Mouse (Mus musculus) adrenal gland, postnatal 10 days (tissue): Measurements from ENCODE around the gene Galnt12. TPM values are rescaled to one million over a fixed set of nuclear protein-coding genes. Genes with fewer than 3 reads are reported as not detected.
"Not testable (repeated sequence)": the region's sequence is repeated elsewhere in the genome, so short reads cannot be mapped to it uniquely, and the experiment has no call there.

Source experiments
- DNase-seq: peaks from one replicate; pipeline ENCODE4 v3.0.0; 2021; ENCODE audit warnings: mixed read lengths
- long read RNA-seq, 2 experiments: library from polyadenylated mRNA; stranded (forward); transcript quantifications; one replicate each; pipeline ENCODE4 v2.0.0; 2021
- total RNA-seq, 2 experiments: library from RNA; stranded (reverse); gene quantifications; 2 replicates each; pipeline ENCODE4 v1.2.3; 2021

The Galnt12 gene
- total RNA-seq: 1 to 10 TPM; 1.1 to 2.2 TPM
- long read RNA-seq, experiment 1, partial matches to known transcripts: 0 of 4 reads
- long read RNA-seq, experiment 1, other reads (novel, unspliced or antisense): 1 of 4 reads
- long read RNA-seq, experiment 2, partial matches to known transcripts: 1 of 2 reads
- long read RNA-seq, experiment 2, other reads (novel, unspliced or antisense): 0 of 2 reads

DNA sequence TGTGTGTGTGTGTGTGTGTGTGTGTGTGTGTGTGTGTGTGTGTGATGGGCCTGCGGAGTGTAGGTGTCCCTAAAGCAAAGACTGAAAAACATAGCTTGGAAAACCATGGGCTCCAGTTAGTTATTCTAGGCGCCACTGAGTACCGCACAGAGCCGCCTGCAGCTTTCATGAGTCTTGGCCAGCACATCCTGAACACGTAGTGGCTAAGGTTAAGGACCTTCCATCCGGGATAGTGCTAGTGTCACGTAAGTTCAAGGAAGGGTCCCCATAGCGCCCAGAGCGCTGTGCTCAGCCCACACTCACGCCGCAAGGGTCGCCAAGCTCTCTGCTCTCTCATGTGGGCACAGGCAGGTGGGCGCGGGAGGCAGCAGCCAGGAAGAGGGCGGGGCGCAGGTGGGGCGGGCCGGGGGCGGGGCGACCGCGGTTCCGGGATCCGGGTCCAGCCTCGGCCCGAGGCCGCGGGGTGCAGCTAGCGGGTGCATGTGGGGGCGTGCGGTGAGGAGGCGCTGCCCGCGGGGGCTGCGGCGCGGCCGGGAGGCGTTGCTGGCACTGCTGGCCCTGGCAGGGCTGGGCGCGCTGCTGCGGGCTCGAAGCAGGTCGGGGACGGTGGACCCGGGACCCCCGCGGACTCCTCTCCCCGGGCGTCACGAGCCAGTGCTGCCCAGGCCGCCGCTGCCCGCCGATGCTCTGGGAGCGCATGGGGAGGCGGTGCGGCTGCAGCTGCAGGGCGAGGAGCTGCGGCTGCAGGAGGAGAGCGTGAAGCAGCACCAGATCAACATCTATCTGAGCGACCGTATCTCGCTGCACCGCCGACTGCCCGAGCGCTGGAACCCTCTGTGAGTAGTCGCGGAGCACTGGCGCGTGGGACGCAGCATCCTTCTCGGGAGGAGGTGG is at the start of gene Galnt12:
Galnt12 (plus strand) TSS at position 417 of the 894 bp plus-strand sequence.
- DNase-seq: peak; percentile 30

DNA sequence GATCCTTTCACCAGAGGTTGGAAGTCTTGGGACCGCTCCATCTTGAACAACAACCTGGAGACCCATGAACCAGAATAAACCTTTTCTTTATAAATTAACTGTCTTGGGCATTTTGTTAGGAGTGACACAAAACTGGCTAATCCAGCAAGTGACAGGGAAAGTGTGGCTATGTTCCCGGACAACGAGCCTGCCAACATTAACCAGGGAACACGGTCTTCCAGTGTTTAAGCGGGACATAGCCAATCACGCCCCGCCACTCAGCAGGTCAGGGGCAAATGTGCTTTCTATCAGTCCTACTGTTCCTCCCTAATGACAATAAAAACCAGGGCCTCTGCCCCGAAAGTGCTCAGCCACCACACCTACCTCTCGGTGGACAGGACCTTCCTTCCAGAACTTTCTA is 47.8 kb upstream of the Galnt12 start:
- no peak for DNase-seq

DNA sequence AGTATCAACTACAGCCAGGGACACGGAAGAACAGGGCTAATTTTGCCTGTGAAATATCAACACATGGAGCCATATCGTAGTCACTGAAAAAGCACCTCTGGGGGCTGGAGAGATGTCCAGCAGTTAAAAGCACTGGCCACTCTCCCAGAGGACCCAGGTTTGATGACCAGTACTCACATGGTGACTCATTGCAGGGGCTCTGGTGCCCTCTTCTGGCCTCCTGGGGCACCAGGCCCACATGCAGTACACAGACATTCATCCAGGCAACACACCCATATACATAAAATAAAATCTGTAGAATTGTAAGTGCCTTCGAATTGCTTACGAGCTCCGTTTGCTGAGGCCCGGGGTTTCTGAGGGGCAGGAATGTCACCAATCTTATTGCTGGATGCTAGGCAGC is 44.7 kb upstream of the Galnt12 start:
- DNase-seq: no peak

DNA sequence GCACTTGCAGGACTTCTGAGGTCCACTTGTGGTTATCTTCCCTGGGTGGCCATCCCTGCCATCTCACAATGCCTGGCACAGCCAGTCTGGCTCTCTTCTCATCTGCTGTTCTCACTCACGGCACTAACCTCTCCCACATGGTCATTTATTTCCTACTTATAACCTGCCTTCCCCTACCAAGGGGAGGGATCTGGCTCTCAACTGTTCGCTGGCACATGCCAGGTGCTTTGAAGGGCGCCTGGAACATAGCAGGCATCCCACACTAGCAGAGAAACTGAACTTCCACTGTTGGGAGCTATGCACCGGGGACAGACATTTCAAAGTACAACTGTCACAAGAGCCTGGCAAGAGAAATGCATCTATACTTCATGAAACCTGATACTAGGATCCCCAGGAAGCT is 43.9 kb upstream of the Galnt12 start:
- DNase-seq: no peak

DNA sequence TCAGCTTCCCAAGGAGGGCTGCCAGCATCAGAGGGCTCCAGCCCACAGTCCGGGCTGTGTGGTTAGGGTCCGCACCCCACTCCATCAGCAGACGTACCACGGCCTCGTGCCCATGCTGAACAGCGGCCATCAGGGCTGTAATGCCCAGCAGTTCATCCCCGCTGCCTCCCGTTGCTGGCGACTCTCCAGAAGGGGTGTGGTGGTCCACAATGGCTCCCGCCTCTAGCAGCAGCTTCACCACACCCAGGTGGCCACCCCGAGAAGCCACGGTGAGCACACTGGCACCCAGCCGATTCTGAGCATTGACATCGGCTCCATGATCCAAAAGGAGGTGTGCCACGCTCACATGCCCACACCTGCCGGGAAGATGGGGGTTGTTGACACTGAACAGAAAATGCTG is 42.5 kb upstream of the Galnt12 start:
- peak; percentile 1 for DNase-seq

DNA sequence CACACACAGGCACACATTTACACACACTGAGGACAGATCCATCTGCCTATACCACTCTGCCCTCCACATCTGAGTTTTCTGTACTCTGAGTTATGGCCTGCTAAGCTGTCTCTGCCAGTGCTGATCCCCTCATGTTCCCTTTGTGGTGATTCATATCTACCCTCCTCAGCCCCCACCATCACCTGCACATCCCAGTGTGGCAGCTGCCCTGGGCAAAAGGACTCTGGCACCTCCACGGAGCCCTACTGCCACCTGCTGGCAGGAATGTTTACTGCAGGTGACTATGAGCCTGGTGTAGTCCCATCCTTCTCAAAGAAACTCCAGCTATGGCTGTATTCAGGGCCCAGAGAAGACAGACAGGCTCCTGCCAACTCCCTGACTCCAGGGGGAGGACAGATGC is 41.5 kb upstream of the Galnt12 start:
- DNase-seq: peak; percentile 94

DNA sequence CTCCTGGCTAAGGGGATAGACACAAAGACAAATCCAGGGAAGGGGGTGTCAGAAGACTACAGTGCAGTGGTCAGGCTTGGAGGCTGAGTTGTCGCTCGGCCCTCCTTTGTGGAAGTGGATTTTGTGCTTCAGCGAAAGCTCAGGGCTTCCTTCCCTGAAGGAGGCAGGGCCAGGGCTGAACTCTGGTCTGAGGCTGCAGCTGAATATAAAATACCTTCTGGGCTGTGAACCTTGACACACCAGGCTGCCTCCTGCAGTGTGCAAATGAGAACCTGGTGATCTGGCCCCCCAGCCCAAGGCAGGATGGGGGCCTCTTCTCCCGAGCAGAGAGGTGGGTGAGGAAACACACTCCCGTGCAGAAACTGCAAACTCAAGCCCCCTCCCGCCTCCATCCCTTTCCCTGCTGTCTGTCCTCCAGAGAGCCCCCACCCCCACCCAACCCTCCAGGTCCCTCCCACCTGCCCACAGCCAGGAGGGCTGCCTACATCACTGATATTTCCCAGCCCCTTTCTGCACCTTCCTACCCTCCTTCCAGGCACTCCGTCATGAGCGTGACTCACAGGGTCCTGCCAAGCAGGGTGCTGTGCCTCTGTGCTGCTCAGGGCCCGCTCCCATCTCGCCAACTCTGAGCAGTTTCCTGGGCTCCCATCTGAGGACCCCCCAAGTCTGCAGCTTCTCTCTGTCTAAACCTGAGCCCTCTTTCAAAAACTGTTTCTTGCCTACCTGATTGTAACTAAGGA is 40.9 kb upstream of the Galnt12 start:
- DNase-seq: no peak

DNA sequence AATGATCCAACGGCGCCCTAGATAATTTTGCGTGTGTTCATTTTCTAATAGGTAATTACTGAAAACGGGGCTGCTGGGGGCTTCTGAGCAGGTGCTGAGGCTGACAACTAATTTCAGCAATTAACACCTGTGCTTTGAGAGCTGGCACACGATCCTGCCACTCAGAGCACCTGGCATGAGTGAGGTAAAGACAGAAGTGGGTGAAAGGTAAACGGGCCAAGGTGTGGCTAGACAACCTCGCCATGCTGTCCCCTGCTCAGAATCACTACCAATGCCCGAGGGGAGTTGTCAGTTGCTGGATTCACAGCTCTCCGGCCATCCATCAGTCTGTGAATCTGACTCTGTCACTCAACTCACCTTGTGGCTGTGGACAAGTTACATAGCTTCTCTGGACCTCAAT is 39.8 kb upstream of the Galnt12 start:
- DNase-seq: no peak

DNA sequence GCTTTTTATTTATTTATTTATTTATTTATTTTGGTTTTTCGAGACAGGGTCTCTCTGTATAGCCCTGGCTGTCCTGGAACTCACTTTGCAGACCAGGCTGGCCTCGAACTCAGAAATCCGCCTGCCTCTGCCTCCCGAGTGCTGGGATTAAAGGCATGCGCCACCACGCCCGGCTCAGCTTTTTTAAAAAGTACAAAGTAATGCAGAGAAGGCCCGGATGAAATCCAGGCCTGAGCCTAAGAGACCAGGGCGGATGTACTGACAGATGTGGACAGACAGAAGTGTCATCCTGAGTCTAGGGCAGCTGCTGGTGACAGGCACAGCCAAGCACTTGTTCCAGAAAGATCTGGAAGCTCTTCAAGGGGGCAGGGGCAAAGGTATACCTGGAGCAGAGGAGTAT is 36.5 kb upstream of the Galnt12 start:
- DNase-seq: not testable (repeated sequence)

DNA sequence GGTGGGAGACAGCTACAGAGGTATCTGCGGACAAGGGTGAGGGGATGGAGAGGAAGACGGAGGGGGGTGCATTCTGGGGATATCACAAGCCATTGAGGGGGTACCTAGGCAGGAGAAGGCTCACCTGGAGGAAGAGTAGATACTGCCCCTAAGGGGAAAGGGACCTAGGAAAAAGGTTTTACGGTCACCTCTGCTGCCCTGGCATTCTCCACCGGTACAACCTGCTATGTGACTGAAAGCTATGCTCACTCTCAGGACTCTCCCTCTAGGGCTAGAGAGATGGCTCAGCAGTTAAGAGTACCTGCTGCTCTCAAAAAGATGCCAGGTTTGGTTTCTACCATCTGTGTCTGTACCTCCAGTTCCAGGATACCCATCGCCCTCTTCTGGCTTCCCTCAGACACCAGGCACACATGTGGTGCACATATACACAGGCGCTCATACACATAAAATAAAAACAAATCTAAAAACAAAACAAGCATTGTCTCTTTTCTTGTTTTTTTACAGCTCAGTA is 36.1 kb upstream of the Galnt12 start:
- no peak for DNase-seq

DNA sequence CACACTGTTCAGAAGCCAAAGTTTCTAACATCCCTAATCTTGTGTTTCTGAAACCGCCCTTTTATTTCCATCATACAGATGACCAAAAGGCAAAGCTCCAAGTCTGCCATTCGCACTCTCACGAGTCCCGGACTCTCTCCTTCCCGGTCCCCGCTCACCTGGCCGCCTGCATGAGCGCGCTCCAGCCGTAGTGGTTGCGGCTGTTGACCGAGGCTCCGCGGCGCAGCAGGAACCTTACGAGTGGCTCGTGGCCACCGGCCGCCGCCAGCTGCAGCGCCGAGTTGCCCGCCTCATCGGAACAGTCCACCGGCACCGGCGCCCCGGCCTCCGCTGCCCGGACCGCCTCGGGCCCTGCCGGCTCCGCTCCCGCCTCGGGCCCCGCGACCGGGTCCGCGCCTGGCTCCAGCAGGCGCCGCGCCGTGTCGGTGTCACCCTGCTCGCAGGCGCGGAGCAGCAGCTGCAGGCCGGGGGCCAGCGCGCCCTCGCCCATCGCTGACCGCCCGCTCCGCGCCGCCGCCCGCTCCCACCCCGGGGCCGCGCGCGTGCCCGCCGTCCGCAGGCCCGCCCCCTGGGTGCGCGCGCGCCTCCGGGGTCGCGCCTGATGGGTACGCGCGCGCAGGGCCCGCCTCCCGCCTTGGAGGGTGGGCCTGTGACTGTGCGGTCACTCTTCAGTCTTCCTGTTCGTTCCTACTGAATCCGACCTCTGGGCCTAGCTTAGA is 34.8 kb upstream of the Galnt12 start, which contains the start of gene Anks6:
Anks6 (minus strand) TSS at position 637 of the 719 bp plus-strand sequence.
- peak; percentile 86 for DNase-seq

DNA sequence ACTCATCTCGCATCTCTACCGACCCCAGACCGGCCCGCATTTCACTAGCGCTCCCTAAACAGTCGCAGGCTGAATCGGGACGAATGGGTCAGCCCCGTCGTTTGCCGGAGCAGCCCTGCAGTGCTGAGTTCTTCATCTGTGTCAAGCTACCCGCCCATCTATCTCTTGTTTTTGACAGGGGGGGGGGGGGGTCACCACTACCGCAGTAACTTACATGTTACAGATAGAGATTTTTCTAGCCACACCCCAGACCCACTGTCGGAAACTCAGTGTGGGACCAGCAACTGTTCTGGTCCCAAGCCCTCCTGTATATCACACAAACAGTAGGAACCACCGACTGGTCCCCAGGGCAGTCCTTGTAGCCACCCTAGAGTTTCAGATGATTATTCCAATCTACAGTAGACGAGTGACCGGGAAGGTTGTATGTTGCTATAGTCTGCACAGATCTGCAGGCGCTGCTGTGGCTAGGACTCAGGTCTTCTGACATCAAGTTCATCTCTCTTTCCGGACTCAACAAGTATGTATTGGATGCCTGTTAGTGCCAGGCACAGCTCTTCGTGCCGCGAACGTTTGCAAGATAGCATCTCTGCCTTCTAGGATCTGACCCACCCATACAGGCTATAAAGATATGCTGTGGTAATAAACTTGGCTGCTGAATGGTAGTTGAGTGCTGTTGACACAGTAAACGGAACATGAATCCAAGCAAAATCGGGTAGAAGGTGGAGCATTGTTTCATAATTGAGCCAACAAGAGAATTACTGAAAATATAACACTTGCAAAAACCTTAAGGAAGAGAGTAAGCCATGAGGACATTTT is 34.0 kb upstream of the Galnt12 start:
- DNase-seq: no peak

DNA sequence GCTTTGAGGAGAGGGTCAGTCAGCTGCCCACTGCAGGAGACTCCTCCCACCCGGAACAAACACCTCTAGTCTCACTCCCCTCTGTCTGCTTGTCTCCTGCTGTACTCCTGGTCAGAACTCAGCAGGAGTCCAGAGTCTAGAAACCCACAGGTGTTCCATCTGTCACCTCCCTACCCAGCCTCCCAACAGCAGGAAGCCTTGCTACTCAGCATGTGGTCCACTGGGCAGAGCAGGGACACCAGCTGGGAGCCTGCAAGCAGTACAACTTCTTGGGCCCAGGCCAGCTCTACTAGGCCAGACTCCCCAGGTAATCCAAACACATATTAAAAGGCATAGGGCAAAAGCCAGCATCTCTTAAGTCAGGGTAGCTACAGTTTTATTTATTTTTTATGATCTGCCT is 30.8 kb upstream of the Galnt12 start:
- no peak for DNase-seq

DNA sequence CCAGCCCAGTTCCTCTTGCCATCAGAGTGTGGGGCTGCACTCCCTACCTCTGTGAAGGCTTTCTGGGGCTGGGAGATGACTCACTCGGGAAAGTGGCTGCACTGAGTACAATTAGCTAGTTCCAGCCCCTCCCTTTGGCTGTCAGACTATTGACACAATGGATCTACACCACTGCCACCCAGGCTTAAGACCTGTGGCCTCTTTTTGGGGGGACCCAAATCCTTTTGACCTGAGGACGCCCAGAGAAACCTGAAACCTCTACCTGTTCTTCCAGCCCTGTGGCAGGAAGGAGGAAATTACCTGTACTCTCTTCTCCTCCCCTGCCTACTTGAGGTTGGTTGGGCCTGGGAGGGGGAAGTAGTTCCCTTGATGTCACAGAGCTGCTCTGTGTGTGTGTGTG is 16.7 kb upstream of the Galnt12 start:
- no peak for DNase-seq

DNA sequence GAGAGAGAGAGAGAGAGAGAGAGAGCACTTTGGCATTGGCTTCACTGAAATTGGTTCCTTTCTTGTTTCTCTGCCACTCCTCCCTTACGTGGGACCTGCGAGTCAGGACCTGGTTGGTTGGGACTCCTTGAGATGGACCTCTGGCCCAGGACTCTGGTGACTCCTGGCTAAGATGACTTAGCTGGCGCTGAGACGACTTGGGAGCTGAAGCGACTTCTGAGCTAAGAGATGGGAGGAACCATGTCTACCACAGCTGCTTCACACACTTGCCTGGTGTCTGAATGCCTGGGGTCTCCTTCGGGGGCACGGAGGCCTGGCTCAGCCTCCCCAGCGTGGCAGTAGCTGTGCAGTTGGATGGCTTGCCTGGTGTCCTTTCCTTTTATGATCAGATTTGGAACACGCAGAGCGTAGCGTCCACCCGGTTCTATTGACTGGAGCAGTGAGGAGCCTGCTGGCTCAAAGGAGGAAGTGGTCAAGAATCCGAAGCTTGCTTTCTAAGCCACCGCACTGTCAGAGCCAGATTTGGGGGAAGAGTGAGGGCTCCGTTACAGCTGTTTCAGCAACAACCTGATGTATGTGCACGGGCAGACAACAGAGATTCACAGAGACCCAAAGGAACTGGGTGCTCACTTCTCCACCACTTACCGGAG is 11.6 kb upstream of the Galnt12 start:
- DNase-seq: no peak

DNA sequence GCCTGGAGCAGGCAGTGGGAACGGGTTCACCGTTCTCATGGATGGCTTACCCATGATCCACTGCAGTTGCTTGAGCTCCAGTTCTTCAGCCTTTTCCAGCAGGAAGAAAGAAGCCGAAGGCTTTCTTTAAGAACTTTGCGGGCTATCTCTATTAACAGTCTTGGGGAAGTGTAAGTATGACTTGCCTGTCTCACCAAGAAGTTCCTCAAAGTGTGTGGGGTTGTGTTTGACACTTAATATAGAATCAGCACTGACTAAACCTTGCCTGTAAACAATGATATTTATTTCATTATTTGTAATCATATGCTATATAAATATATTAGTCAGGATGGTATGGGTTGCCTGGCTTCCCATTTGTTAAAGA is 11.1 kb upstream of the Galnt12 start:
- DNase-seq: no peak

DNA sequence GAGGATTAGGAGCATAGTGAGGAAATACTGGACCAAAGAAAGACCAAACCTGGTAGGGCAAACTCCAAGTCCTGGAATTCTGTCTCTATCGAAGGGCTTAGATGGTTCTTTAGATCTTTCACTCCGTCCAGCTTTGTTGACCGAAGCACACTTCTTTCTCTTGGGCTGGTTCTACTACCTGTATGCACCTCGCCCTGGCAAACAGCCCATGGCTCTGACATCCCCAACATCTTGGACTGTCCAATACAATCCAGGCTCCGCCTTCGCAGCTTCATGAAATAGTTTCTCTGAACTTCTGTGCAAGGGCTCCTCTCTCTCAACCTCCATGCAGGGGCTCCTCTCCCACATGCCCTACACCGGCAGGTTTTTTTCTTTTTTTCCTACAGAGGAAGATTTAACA is 7.9 kb upstream of the Galnt12 start:
- no peak for DNase-seq

DNA sequence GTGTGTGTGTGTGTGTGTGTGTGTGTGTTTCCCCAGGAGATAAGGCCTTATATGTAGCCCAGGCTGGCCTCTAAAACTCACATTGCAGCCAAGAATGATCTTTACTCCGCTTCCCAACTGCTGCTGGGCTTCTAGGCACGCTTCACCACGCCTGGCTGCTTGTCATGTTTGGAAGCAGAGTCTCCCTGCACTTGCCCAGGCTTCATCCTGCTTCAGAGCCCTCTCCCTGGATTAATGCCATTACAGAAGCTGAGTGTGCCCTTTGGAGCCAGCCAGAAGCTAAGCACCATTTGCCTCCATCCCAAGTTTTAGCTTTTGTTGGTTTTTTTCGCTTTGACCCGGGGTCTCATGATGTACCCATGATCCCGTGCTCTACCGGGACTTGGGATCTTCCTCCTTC is 3.0 kb upstream of the Galnt12 start:
- no peak for DNase-seq

DNA sequence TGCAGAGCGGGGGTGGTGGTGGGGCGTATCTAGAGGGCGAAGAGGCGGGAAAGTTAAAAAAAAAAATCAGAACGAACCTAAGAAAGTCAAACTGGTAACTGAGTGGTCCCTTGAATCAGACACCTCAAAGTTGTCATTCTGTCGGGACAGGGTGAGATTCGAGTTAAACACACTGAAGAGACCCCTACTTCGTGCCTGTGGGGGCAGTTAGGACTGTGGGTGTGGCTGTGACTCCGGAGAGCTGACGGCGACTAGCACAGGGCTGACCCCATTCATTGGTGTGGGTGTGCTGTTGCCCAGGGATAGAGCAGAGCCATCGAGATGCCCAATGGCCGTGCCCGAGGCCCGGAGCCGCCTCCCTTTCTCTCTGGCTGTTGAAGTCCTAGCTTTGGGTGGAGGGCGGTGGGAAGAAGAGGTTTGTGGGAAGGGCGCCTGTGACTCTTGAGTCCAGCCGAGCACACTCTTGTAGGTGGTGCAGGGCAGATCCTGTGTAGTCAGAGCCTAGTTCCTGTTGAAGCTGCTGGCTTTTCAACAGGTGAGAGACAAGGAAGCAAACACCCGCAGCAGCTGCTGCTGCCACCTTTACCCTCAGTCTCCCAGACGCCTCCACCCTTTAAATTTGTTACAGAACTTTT is 795 bp downstream of the Galnt12 start:
- DNase-seq: no peak

DNA sequence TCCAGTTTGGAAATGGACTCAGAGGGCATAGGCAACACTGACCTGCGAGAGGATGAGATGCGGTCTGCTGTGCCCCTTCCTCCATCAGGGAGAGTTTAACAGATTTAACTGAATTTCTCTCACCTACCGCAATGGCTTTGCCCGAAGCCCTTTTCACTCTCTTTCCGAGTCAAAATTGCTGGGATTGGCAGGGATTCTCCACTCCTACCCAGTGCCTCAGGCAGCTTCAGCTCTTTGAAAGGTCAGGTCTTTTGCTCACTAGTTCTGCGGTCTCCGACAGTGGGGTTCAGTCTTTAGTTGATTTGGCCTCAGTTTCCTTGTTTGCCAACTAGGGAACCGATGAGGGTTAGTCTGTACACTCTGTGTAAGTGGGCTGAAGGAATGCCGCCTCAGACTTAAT is 1.5 kb downstream of the Galnt12 start:
- DNase-seq: no peak
